Mouse (Mus musculus) megakaryocyte, embryonic 14.5 days (primary cell): ENCODE data around the gene Dcakd.

Experiments used
- FLI1 ChIP-seq: IDR thresholded peaks from 2 replicates; pipeline ENCODE4 v1.6.1; 2012; ENCODE audit warnings: low read length, inconsistent platforms, mixed read lengths
- GATA1 ChIP-seq: IDR thresholded peaks from 3 replicates; pipeline ENCODE4 v1.6.1; 2012; ENCODE audit warnings: mixed read lengths, low read length, inconsistent platforms, borderline replicate concordance

GRCm38 (mm10) chr11:102958870-102959269, 69.3 kb downstream of the Dcakd start:
- TF ChIP-seq GATA1 (no peak), FLI1 (no peak)
